Mouse (Mus musculus) 3T3-L1 (cell line): ENCODE data around the gene B4galt3.

Experiments
- DNase-seq: peaks from one replicate; pipeline ENCODE4 v3.0.0-alpha.2; 2015; ENCODE audit warnings: low read depth, low spot score

Gene B4galt3

GRCm38 (mm10) chr1:171269848-171270572 lies at the start of gene B4galt3:
Gene B4galt3 (plus strand): TSS chr1:171270328.
- peak; percentile 81 for DNase-seq

DNA sequence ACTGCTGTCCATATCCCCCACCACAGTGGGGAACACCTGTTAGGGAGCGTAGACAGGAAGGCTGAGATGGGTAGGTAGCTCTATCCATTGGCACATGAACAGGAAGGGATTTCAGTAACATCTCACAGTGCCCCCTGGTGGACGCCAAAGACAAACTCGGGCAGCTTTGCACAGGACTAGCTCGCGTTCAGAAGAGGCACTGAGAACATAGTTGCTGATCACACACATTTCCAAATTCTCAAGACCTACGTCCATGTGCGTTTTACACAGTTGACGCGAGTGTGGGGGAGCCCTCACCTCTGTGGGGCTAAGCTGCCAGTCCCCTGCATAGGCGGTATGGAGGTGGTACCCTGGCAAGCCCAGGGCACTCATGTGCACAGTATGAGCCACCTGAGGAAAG lies 49.3 kb upstream of the B4galt3 start:
- peak; percentile 94 for DNase-seq

- peak; percentile 19 for DNase-seq
Observed at GRCm38 (mm10) chr1:171221281-171222193, 48.6 kb upstream of the B4galt3 start.

DNA sequence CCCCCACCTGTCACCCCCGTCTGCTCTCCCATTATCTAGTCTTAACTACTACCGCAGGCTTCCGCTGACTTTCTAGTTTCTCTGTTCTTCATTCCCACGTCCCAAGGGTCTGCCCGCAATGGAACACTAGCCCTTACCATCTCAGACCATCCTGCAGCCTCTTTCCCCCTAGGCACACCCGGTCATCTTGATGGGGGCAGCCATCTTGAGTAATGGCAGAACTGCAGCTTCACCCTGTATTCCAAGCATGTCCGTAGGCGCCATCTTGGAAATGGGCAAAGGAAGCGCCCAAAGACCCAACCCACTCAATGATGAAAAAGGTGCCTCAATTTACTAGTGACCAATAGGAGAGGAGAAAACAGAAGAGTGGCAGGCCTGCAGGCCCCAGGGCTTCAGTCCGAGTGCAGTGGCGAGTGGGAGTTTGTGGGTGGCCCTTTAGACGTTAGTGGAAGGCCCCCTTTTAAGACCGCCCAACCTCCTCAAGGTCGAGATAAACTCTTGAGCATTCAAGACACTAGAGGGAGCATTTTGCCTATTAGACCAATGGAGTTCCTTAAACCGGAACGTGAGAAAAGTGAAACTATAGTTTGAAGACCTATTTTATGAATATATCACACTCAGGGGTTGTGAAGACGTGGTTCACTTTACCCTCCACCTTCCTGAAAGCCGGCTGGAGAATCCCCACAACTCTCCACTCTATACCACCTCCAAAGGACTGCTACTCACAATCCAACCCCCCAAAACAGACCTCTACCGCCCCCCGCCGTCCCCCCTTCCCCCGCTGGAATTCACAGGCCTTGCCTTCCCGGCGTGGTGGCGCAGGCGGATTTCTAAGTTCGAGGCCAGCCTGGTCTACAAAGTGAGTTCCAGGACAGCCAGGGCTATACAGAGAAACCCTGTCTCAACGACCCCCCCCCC lies 47.6 kb upstream of the B4galt3 start, which contains the start of gene Tomm40l:
Gene Tomm40l, minus strand, starts transcription at position 277 of the 918 bp plus-strand sequence.
- DNase-seq = peak; percentile 100

- DNase-seq = peak; percentile 18
Observed at GRCm38 (mm10) chr1:171223168-171223567, 47.0 kb upstream of the B4galt3 start.

DNA sequence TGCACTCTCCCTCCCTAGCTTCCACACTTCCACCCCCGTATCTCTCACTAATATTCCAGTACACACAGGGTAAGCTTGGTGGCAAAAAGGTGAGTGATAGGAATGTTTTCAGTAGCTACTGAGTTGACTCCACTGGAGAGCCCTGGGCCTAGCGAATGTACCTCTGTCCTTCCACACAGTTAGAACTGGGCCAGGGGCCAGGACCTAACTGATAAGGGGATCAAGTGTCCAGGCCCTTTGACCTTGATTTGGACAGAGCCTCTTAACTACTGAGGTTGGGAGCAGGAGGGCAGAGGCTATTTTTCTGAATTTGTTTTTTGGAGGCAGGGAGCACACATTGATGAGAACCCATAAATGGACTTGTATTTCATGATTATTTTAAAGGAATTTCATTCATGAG lies 46.3 kb upstream of the B4galt3 start:
- DNase-seq = no peak

DNA sequence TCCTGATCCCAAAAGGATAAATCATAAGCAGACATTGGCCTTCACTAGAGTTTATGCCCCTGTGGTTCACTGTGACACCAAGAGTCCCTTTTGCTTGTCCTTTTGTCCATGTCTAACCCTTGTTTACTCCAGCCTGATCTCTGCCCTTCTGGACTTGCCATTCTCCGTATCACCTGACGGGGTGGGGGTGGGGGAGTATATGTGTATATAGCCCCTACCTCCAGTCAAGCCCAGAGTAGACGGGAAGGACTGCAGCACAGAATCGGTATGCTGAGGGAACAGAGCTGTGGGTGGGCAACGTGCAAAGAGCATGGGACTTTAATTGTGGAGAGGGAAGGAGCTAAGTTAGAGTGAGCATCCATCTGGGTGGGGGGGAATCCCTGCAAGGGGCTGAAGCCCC lies 45.3 kb upstream of the B4galt3 start, which contains the start of gene Apoa2:
Gene Apoa2, plus strand, starts transcription at position 198 of the 400 bp plus-strand sequence.
- no peak for DNase-seq

DNA sequence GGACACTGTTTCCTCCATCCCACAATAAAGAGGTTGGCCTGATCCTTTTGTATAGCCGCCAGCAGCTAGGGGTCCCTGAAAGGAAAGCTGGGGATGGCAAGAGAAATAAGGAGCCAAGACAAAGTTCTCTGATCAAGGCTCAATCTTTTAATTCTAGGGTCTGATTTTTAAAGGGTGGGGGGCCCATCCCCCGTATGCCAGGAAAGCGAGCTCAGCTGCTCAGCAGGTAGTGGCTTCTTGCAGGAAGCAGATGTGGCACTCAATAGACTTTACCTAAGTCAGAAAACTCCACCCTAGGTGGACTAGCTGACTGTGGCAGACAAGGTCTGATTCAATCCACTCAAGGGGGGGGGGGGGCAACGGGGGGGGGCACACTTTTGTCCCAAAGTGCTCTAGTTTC lies 43.3 kb upstream of the B4galt3 start:
- DNase-seq = no peak

- DNase-seq = no peak
Observed at GRCm38 (mm10) chr1:171227879-171228278, 42.2 kb upstream of the B4galt3 start.

GRCm38 (mm10) chr1:171229750-171230149 lies 40.4 kb upstream of the B4galt3 start:
- DNase-seq = no peak

- DNase-seq = no peak
Observed at GRCm38 (mm10) chr1:171230215-171230614, 39.9 kb upstream of the B4galt3 start.

- DNase-seq = no peak
Observed at GRCm38 (mm10) chr1:171231844-171232243, 38.3 kb upstream of the B4galt3 start.

- DNase-seq = no peak
Observed at GRCm38 (mm10) chr1:171232348-171232747, 37.8 kb upstream of the B4galt3 start.

DNA sequence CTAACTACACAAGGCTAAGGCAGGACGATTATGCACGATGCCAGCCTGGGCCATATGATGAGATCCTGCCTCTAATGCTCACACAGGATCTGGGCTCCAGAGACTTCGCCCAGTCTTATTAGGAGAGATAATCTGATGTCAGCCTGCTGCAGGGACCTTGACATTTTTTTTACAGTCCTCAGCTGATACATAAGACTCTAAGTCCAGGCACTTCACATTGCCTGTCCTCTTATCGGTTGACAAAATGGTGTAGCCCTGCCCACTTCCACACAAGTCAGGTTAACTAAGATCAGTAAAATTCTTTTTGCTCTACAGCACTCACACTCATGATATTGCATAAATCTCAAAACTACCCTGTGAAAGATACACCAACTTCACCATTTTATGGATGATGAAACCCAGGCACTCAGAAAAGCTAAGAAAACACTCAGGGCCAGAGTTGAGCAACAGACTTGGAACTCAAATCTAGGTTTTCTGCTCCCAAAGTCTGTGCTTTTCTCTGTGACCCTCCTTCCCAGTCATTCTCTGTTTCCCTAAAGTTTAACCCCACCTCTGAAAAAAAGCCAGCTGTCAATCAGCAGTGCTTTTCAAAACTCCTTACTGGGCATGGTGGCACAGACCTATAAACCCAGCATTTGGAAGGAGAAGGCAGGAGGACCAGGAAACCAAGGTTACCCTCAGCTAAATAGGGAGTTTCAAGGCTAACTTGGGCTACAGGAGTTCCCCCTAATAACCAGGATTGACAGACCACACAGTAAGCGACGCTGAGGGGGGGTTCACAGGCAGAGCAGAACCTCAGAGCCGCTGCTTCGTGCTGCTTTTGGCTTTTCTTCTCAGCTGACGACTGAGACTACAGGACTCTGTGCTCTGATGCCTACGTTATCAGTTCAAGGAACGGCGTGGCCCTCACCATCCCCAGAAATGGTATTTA lies 37.1 kb upstream of the B4galt3 start:
- no peak for DNase-seq

GRCm38 (mm10) chr1:171234126-171234525 lies 36.0 kb upstream of the B4galt3 start, which contains the start of gene Fcer1g:
Gene Fcer1g (minus strand): TSS chr1:171234365.
- DNase-seq = no peak

DNA sequence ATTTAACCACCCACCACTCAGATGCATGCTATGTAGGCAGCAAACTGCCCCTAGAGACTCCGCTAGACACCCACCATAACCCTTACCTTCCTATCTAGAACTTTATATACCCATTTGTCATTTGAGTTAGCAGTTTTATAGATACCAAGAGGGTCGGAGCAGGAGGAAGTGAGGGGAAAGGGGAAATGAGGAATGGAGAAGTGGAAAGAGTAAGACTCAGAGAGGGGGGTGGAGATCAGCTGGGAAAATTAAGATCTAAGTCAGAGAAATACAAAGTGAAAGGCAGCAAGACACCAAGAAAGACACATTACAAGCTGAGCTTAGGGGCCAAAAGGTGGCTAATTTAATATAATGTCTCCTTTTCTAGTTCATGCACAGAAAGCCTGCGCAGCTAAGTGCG lies 35.6 kb upstream of the B4galt3 start:
- no peak for DNase-seq

GRCm38 (mm10) chr1:171235791-171236190 lies 34.3 kb upstream of the B4galt3 start:
- DNase-seq = no peak

DNA sequence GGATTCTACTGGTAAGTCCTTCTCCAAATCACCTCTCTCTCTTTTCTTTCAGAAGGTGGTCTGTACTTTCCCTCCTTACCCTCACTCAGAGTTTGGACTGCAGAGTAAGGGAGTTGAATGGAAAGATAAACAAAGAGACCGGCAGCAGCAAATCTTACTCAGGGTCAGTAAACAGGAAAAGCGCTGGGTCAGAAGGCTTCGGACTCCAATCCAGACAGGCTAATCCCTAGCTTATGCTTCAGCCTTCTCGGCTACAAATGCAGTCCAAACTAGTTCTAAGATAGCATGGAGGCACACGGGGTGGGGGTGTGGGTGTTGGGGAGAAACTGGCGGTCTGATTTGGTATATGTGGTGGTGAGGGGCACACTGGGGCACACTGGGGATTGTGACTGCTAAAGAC lies 32.7 kb upstream of the B4galt3 start:
- DNase-seq = no peak

DNA sequence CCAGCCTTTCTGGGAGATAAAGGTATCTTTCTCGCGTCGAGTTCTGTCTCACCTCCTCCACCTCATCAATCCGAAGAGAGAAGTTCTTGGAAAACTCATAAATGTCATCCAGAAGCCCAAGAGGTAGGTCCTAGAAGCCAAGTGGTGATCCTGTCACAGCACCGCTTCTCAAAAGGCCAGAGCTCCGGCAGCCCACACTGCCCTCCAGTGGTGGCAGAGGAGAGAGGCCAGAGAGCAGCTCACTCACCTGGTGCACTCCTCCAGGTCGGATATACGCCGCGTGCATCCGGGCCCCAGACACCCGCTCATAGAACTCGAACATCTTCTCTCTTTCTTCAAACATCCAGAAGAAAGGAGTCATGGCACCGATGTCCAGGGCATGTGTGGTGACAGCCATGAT lies 31.7 kb upstream of the B4galt3 start:
- peak; percentile 69 for DNase-seq
